Mouse (Mus musculus) heart, embryonic 13.5 days (tissue): ENCODE results near the gene Cxcl14. TPM values are rescaled to one million over a fixed set of nuclear protein-coding genes. Genes with fewer than 3 reads are reported as not detected.

Experiments
- ATAC-seq: fragments of 200-750 bp; cut with Nextera tagmentation; 2 replicates; pipeline ENCODE4 v1.8.0; 2017; ENCODE audit warnings: moderate TSS enrichment; ENCODE audit not compliant: insufficient number of reproducible peaks, low FRiP score, low TSS enrichment; ENCODE audit errors: extremely low read depth
- H3K27ac ChIP-seq: fragments of 300-500 bp; sonication (generic); replicated peaks from 2 replicates; pipeline ENCODE4 v1.5.1; 2015; ENCODE audit warnings: moderate library complexity, mild to moderate bottlenecking, inconsistent platforms
- H3K27me3 ChIP-seq: fragments of 300-500 bp; sonication (generic); replicated peaks from 2 replicates; pipeline ENCODE4 v1.6.1; 2015; ENCODE audit warnings: mild to moderate bottlenecking, inconsistent platforms
- H3K36me3 ChIP-seq: fragments of 300-500 bp; sonication (generic); 2 replicates; pipeline ENCODE4 v1.6.1; 2015; ENCODE audit warnings: mild to moderate bottlenecking, inconsistent platforms
- H3K4me1 ChIP-seq: fragments of 300-500 bp; sonication (generic); 2 replicates; pipeline ENCODE4 v1.6.1; 2015; ENCODE audit warnings: inconsistent platforms
- H3K4me2 ChIP-seq: fragments of 300-500 bp; sonication (generic); 2 replicates; pipeline ENCODE4 v1.6.1; 2015; ENCODE audit warnings: inconsistent platforms, mild to moderate bottlenecking, moderate library complexity
- H3K4me3 ChIP-seq: fragments of 300-500 bp; sonication (generic); 2 replicates; pipeline ENCODE4 v1.5.1; 2015; ENCODE audit warnings: moderate library complexity, mild to moderate bottlenecking, inconsistent platforms
- H3K9ac ChIP-seq: fragments of 300-500 bp; sonication (generic); 2 replicates; pipeline ENCODE4 v1.6.1; 2015; ENCODE audit warnings: inconsistent platforms, mild to moderate bottlenecking, moderate library complexity
- H3K9me3 ChIP-seq: fragments of 300-500 bp; sonication (generic); 2 replicates; pipeline ENCODE4 v1.6.1; 2016; ENCODE audit warnings: inconsistent platforms
- WGBS: fragments of 180-500 bp; shearing (Covaris S2); methylation state at CpG from one replicate; pipeline ENCODE4 v1.1.7; 2015; ENCODE audit warnings: mixed read lengths; 5-methylcytosine and 5-hydroxymethylcytosine counted together
- polyA plus RNA-seq: library from polyadenylated mRNA; unstranded; fragments of >200 nt; fragmentation: Nextera tagmentation; extraction: Ambion mirVana; gene quantifications from 2 replicates; pipeline ENCODE4 v1.2.1, GENCODE M21; 2015

Gene Cxcl14
- polyA plus RNA-seq, 1 experiment from 2014 or later, result 1.9 TPM

DNA sequence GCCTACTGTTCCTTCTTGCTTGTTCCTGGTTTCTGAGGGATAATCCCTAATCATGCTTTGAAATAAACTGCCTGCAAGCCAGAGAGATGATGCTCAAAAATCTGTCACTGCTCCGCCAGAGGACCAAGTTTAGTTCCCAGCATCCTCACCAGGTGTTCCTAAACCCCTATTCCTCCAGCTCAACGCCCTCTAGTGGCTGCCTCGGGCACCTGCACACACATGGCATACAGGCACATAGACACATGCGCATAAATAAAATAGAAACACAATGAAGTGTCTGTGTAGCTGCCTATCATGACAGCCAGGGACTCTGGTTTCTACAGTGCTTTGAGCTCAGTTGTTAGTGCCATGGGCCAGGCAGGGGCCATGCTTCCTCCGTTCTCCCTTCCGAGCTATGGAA lies 6.4 kb downstream of the Cxcl14 start:
- H3K4me3 ChIP-seq, result no peak overlapping the region
- no peak for ATAC-seq
- H3K9me3 ChIP-seq, result 0 out of 2 replicates have a peak, but pooled peaks cover 3% of the 10 kb centered on the region
- H3K9ac ChIP-seq, result no peak overlapping the region
- H3K27ac ChIP-seq, result no peak overlapping the region
- 75% methylated on average over 6 of the region's 6 CpGs for WGBS
- H3K27me3 ChIP-seq, result peaks cover 87% of the 10 kb centered on the region
- H3K4me2 ChIP-seq, result no peak overlapping the region
- no peaks in the 10 kb centered on the region for H3K36me3 ChIP-seq
- H3K4me1 ChIP-seq, result no peaks in the 10 kb centered on the region

DNA sequence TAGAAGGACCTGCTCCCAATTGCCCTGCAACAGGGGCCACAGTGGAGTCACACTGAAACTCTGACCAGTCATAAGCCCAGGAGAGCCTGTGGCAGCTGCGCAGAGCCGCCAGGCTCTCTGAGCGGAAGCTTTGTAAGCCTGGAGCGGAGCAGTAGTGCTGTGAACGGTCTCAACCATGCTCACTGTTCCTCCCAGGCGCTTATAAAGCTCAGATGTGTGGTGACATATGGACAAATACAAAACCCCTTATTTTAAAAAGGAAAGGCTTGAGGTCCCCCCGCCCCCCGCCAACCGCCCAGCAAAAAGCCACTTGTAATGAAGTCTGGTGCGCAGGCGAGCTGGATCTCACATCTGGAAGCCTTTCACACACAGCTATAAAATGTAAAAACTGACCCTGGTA lies 7.1 kb downstream of the Cxcl14 start:
- Histone ChIP-seq H3K36me3 (no peaks in the 10 kb centered on the region), H3K9me3 (0 out of 2 replicates have a peak, but pooled peaks cover 3% of the 10 kb centered on the region), H3K9ac (no peak overlapping the region), H3K27me3 (peaks cover 80% of the 10 kb centered on the region), H3K27ac (no peak overlapping the region), H3K4me3 (no peak overlapping the region), H3K4me1 (no peaks in the 10 kb centered on the region), H3K4me2 (no peak overlapping the region)
- ATAC-seq, result no peak
- 73% methylated on average over 11 of the region's 11 CpGs for WGBS

DNA sequence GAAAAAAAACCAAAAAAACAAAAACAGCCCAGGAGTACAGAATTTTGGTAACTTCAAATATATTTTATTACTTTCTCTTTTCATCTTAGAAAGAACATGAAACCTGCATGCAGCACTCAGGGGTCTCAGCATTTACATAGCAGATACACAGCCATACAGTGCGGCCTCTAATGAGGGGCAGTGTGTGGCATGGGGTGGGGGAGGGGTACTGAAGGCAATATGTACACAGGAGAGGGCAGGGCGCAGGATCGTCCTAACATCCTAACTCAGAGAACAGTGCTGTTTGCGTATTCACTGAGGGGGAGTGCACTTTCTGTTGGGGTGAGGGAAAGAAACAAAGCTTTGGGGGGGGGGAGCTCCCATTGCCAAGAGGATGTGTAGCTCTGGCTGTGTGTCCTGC lies 7.8 kb downstream of the Cxcl14 start:
- Histone ChIP-seq H3K9ac (no peak overlapping the region), H3K4me1 (no peaks in the 10 kb centered on the region), H3K27ac (no peak overlapping the region), H3K9me3 (0 out of 2 replicates have a peak, but pooled peaks cover 3% of the 10 kb centered on the region), H3K4me2 (no peak overlapping the region), H3K27me3 (peaks cover 74% of the 10 kb centered on the region), H3K4me3 (no peak overlapping the region), H3K36me3 (no peaks in the 10 kb centered on the region)
- no peak for ATAC-seq
- 55% methylated on average over 4 of the region's 4 CpGs for WGBS

DNA sequence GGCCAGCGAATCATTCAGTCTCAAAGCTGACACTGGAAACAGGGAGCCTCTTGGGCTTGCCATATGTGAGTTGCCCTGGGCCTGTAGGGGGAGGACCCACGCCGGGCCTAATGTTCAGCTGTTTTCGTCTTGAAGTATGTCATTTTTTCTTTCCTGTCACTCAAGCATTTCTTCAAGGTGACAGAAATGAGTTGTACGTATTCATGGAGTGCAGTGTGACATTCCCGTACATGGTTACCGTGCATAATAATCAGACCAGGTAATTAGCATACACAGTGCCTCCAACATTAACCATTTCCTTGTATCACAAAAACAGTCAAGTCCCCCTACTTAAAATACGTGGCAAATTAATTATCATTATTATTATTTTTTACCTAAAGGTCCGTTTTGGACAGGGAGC lies 9.3 kb downstream of the Cxcl14 start:
- no peak overlapping the region for H3K9ac ChIP-seq
- no peak for ATAC-seq
- 0 out of 2 replicates have a peak, but pooled peaks cover 3% of the 10 kb centered on the region for H3K9me3 ChIP-seq
- H3K4me3 ChIP-seq, result no peak overlapping the region
- H3K4me2 ChIP-seq, result no peak overlapping the region
- 72% methylated on average over 9 of the region's 9 CpGs for WGBS
- H3K27ac ChIP-seq, result no peak overlapping the region
- H3K27me3 ChIP-seq, result peaks cover 72% of the 10 kb centered on the region
- H3K36me3 ChIP-seq, result no peaks in the 10 kb centered on the region
- no peaks in the 10 kb centered on the region for H3K4me1 ChIP-seq

DNA sequence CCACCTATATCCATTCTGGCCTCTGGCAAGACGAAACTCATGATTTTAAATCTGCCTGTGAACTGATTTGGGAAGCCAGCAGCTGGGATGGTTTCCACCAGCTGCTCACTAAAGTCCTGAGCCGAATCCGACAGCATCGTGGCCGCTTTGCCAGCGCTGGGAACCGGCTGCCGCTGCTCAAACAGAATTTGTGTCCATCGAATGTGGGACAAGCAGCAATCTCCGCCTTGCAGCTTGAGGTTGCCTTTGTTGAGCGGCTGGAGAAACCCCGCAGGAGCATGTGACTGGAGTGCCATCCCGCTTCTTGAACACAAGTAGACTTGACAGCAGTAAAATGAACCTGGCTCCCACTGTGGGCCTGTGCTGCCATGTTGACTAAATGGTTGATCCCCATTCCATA lies 13.0 kb downstream of the Cxcl14 start:
- H3K27ac ChIP-seq, result no peak overlapping the region
- no peak overlapping the region for H3K4me2 ChIP-seq
- no peaks in the 10 kb centered on the region for H3K9me3 ChIP-seq
- 80% methylated on average over 13 of the region's 13 CpGs for WGBS
- no peak for ATAC-seq
- no peaks in the 10 kb centered on the region for H3K4me1 ChIP-seq
- peaks cover 56% of the 10 kb centered on the region for H3K27me3 ChIP-seq
- no peak overlapping the region for H3K4me3 ChIP-seq
- no peak overlapping the region for H3K9ac ChIP-seq
- no peaks in the 10 kb centered on the region for H3K36me3 ChIP-seq

DNA sequence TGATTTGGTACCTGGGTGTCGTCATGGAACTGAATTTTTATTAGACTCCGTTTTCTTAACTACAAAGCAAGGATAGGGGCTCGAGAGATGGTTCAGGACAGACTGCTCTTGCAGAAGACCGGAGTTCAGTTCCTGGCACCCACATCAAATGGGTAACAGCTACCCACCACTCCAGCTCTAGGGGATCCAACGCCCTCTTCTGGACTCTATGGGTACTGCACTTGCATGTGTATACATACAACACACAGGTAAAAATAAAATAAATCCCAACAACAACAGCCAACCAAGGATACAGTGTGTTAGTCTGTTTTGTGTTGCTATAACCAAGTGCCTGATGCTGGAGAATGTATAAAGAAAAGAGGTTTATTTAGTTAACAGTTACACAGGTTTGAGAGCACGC lies 16.0 kb downstream of the Cxcl14 start:
- H3K36me3 ChIP-seq, result no peaks in the 10 kb centered on the region
- no peak overlapping the region for H3K4me2 ChIP-seq
- no peaks in the 10 kb centered on the region for H3K9me3 ChIP-seq
- WGBS, result 76% methylated on average over 6 of the region's 6 CpGs
- H3K4me3 ChIP-seq, result no peak overlapping the region
- no peak overlapping the region for H3K27ac ChIP-seq
- H3K9ac ChIP-seq, result no peak overlapping the region
- H3K27me3 ChIP-seq, result peaks cover 44% of the 10 kb centered on the region
- ATAC-seq, result no peak
- H3K4me1 ChIP-seq, result no peaks in the 10 kb centered on the region

DNA sequence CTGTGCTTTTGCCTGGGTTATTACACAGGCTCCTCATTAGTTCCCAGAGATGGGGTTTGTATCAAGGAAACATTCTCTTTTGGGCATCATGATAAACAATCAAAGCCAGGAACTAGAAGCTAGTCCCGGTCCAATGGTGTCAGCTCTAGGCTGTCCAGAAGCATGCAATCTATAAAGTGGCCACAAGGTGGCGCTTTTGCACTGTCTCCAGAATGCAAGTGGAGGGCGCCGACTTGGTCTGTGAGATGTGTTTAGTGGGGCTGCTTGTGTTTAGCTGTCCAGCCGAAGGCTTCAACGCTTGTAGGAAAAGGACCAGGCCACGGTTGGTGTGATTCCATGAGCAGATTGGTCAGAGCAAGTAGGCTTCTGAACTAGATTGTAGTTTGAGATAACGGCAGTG lies 16.9 kb downstream of the Cxcl14 start:
- Histone ChIP-seq H3K9me3 (no peaks in the 10 kb centered on the region), H3K36me3 (no peaks in the 10 kb centered on the region), H3K4me1 (no peaks in the 10 kb centered on the region), H3K4me3 (no peak overlapping the region), H3K4me2 (no peak overlapping the region), H3K27ac (no peak overlapping the region), H3K9ac (no peak overlapping the region), H3K27me3 (peaks cover 53% of the 10 kb centered on the region)
- no peak; the same call in 1 of the 2 replicates for ATAC-seq
- 22% methylated on average over 8 of the region's 8 CpGs for WGBS

DNA sequence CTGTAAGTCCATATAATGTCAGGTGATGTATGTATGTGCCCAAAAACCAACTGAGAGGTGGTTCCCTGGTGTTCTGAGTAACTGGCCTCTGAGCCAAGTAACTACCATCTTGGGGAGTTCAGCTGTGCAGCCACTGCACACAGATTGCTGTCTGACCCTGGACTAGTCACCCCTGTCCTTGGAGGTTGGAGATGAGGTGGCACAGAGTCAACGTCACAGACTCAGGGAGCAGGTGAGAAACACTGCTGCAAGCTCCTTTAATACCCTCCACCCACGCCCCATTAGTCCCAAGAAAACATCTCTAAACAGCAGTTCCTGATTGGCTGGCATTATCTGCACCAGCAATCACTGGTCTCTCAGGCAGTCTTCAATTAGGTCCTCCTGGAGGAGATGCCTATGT lies 21.2 kb downstream of the Cxcl14 start:
- no peak for ATAC-seq
- H3K4me3 ChIP-seq, result no peak overlapping the region
- 52% methylated on average over 2 of the region's 2 CpGs for WGBS

DNA sequence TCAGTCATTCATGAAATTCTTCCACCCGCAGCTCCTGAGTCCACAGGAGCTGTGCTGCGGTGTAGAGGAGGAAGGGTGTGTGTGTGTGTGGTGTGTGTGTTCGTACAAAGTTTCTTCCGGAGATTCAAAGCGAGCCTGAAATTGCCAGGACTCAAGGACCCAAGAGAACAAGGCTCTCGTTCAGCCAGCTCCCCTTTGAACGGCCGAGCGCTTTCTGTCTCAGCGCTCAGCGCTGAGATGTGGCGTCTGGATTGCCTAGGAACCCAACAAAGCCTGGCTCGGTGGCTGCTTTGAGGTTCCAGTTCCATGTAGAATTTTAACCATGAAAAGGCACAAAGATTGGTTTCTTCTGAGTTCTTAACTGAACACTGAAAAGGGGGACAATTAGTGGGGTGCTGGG lies 26.2 kb downstream of the Cxcl14 start:
- Histone ChIP-seq H3K9ac (no peak overlapping the region), H3K27ac (no peak overlapping the region), H3K4me2 (no peak overlapping the region), H3K4me1 (no peaks in the 10 kb centered on the region), H3K27me3 (peaks cover 55% of the 10 kb centered on the region), H3K36me3 (no peaks in the 10 kb centered on the region), H3K4me3 (no peak overlapping the region), H3K9me3 (peaks cover 15% of the 10 kb centered on the region)
- no peak for ATAC-seq
- 61% methylated on average over 13 of the region's 13 CpGs for WGBS

More for the DNA sequence above, 21.2 kb downstream of the Cxcl14 start:
- H3K4me1 ChIP-seq, result no peaks in the 10 kb centered on the region
- H3K9me3 ChIP-seq, result peaks cover 15% of the 10 kb centered on the region
- no peak overlapping the region for H3K27ac ChIP-seq
- no peak overlapping the region for H3K9ac ChIP-seq
- no peaks in the 10 kb centered on the region for H3K36me3 ChIP-seq
- peaks cover 44% of the 10 kb centered on the region for H3K27me3 ChIP-seq
- no peak overlapping the region for H3K4me2 ChIP-seq

DNA sequence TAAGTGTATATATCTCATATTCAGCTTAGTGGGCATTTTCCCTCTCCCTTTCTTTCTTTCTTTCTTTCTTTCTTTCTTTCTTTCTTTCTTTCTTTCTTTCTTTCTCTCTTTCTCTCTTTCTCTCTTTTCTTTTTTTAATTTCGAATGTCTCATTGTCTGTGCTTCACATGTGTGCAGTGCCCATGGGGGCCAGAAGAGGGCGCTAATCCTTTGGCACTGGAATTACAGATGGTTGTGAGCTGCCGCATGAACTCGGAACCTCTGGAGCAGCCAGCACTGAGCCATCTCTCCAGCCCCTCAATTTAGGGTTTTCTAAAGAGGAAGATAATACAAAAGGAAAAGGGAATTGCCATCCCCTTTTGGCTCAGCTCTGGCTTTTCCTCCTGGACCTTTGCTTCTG lies 29.0 kb downstream of the Cxcl14 start:
- Histone ChIP-seq H3K9ac (no peak overlapping the region), H3K4me1 (no peaks in the 10 kb centered on the region), H3K27ac (no peak overlapping the region), H3K4me2 (no peak overlapping the region), H3K9me3 (peaks cover 11% of the 10 kb centered on the region), H3K27me3 (peaks cover 66% of the 10 kb centered on the region), H3K4me3 (no peak overlapping the region), H3K36me3 (no peaks in the 10 kb centered on the region)
- WGBS, result 70% methylated on average over 4 of the region's 4 CpGs
- ATAC-seq, result no peak

DNA sequence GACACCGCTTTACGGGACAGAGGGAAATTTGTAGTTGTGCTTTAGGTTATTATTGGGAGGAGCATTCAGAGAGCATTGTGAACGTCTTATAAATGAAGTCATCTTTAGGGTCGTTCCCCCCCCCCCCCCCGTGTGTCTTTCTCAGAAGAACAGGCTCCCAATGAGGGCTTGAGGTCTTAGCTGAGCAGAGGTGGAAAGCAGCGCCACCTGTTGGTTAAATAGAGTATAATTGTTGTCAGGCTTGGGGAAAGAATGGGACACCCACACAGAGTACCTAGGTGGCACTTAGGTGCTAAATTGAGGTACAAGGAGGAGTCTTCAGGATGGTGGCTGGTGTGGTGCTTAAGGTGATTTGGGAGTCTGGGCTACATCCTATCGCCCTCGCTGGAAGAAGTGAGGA lies 29.9 kb downstream of the Cxcl14 start:
- no peak overlapping the region for H3K4me2 ChIP-seq
- H3K36me3 ChIP-seq, result no peaks in the 10 kb centered on the region
- no peak overlapping the region for H3K9ac ChIP-seq
- ATAC-seq, result no peak
- H3K9me3 ChIP-seq, result peaks cover 6% of the 10 kb centered on the region
- no peak overlapping the region for H3K27ac ChIP-seq
- peaks cover 76% of the 10 kb centered on the region for H3K27me3 ChIP-seq
- 40% methylated on average over 8 of the region's 8 CpGs for WGBS
- H3K4me1 ChIP-seq, result no peaks in the 10 kb centered on the region
- H3K4me3 ChIP-seq, result no peak overlapping the region

DNA sequence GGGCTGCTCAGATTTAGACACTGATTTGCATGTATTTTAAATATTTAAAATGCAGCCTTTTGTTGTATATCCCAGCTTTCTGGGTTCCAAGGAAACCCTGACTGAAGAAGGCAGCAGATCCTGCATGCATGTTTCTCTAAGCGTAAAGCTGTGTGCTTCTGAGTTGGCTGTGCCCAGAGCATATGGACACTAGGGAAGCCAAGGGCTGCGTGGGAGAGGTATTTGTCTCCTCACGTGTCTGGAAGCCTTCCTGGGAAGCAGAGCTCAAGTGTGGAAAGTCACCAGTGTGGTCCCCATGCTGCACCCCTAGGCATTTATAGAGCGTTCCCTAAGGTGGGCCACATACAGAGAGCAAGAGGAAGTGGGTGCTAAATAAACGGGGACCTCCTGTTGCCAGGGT lies 30.7 kb downstream of the Cxcl14 start:
- Histone ChIP-seq H3K27ac (no peak overlapping the region), H3K4me3 (no peak overlapping the region), H3K4me1 (no peaks in the 10 kb centered on the region), H3K4me2 (no peak overlapping the region), H3K36me3 (no peaks in the 10 kb centered on the region), H3K27me3 (peaks cover 84% of the 10 kb centered on the region), H3K9me3 (no peaks in the 10 kb centered on the region), H3K9ac (no peak overlapping the region)
- WGBS, result 53% methylated on average over 5 of the region's 5 CpGs
- no peak for ATAC-seq
